Mouse (Mus musculus) megakaryocyte, embryonic 14.5 days (primary cell): ENCODE results near the gene Wasf1. TPM values are rescaled to one million over a fixed set of nuclear protein-coding genes. Genes with fewer than 3 reads are reported as not detected.

Experiments used
- H3K27me3 ChIP-seq: replicated peaks from 2 replicates; pipeline ENCODE3; 2012; ENCODE audit warnings: inconsistent platforms
- H3K36me3 ChIP-seq: replicated peaks from 2 replicates; pipeline ENCODE3; 2012; ENCODE audit warnings: low read length, inconsistent platforms, mixed read lengths
- H3K4me1 ChIP-seq: 2 replicates; pipeline ENCODE4 v1.6.1; 2012; ENCODE audit warnings: inconsistent platforms
- H3K4me3 ChIP-seq: replicated peaks from 2 replicates; pipeline ENCODE3; 2012; ENCODE audit warnings: moderate library complexity, mild to moderate bottlenecking, inconsistent platforms
- H3K9me3 ChIP-seq: 2 replicates; pipeline ENCODE4 v1.6.1; 2012; ENCODE audit warnings: inconsistent platforms
- FLI1 ChIP-seq: IDR thresholded peaks from 2 replicates; pipeline ENCODE4 v1.6.1; 2012; ENCODE audit warnings: low read length, inconsistent platforms, mixed read lengths
- GATA1 ChIP-seq: IDR thresholded peaks from 3 replicates; pipeline ENCODE4 v1.6.1; 2012; ENCODE audit warnings: mixed read lengths, low read length, inconsistent platforms, borderline replicate concordance
- polyA plus RNA-seq: library from polyadenylated mRNA; stranded (reverse); fragments of >175 nt; gene quantifications from 2 replicates; pipeline ENCODE4 v1.2.3, GENCODE M21; 2012; ENCODE audit warnings: low replicate concordance; ENCODE audit not compliant: insufficient read depth

Gene Wasf1
- polyA plus RNA-seq, 1 experiment: 1.5 TPM

DNA sequence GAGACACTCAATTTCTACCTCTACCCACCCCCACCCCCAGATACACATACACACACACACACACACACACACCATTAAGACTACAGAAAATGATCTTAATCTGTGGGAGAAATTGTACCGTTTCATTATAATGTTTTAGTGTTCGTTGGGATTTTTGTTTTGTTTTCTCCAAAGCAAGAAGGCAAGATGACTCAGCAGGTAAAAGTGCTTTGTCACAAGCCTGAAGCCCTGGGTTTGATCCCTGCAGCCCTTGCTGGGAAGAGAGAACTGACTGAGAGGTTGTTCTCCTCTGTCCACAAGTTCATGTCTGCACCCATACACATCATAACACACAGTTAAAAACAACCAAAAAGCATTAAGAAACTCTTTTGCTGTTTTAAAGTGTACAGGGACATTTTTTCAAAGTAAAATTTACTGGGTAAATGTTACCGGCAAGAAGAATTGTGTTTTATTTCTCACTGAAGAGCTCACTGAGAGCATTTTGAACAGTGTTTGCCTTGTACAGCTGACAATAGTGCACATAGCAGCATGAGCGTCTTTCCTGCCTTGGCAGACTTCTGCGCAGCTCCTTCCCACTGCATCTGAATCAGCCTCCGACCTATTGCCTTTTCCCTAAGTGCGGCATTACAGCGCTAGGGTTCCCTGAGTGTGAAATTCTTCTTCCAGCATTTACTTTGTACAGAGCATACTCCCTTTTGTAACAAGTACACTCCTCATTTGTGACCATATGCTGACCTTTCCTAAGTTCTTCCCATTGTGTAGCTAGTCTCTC is 35.6 kb downstream of the Wasf1 start:
- H3K4me1 ChIP-seq: peaks cover 10% of the 10 kb centered on the region
- H3K27me3 ChIP-seq: no peaks in the 10 kb centered on the region
- TF ChIP-seq FLI1 (no peak), GATA1 (no peak)
- no peak overlapping the region for H3K4me3 ChIP-seq
- no peaks in the 10 kb centered on the region for H3K36me3 ChIP-seq
- H3K9me3 ChIP-seq: peaks cover 2% of the 10 kb centered on the region; the same call in 1 of the 2 replicates

DNA sequence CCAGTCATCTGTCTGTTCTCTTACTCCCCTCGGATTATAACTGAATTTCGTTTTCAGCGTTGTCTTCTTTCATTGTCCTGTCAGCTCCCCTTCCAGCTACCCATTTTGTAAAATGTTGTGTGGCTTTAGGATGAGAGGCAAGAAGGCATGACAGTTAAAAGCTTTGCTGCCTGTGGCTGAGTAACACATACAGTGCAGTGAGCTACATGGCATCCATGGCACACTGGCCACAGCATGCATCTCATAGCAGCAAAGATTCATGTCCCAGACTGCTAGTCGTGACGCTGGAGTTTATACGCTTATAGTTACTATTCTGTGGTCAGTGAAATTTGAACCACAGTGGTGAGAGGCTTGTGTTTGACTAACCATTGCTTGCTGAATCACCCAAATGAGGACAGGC is 36.2 kb downstream of the Wasf1 start:
- H3K27me3 ChIP-seq: peaks cover 2% of the 10 kb centered on the region
- H3K36me3 ChIP-seq: no peaks in the 10 kb centered on the region
- TF ChIP-seq FLI1 (no peak), GATA1 (no peak)
- H3K4me3 ChIP-seq: no peak overlapping the region
- peaks cover 2% of the 10 kb centered on the region; the same call in 1 of the 2 replicates for H3K9me3 ChIP-seq
- peaks cover 10% of the 10 kb centered on the region for H3K4me1 ChIP-seq

- Histone ChIP-seq H3K4me1 (0 out of 2 replicates have a peak, but pooled peaks cover 3% of the 10 kb centered on the region), H3K27me3 (no peaks in the 10 kb centered on the region), H3K36me3 (no peaks in the 10 kb centered on the region), H3K9me3 (0 out of 2 replicates have a peak, but pooled peaks cover 8% of the 10 kb centered on the region), H3K4me3 (no peak overlapping the region)
- TF ChIP-seq FLI1 (no peak), GATA1 (no peak)
Measured at GRCm38 (mm10) chr10:40932995-40933394, 49.7 kb downstream of the Wasf1 start.

DNA sequence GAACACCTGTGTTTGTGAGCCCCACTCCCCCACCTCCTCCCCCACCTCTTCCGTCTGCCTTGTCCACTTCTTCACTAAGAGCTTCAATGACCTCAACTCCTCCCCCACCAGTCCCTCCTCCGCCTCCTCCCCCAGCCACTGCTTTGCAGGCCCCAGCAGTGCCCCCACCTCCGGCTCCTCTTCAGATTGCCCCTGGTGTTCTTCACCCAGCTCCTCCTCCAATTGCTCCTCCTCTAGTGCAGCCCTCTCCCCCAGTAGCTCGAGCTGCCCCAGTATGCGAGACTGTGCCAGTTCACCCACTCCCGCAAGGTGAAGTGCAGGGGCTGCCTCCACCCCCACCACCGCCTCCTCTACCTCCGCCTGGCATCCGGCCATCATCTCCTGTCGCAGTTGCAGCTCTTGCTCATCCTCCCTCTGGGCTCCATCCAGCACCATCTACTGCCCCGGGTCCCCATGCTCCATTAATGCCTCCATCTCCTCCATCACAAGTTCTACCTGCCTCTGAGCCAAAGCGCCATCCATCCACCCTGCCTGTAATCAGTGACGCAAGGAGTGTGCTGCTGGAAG is 53.0 kb downstream of the Wasf1 start:
- Histone ChIP-seq H3K4me1 (0 out of 2 replicates have a peak, but pooled peaks cover 3% of the 10 kb centered on the region), H3K4me3 (no peak overlapping the region), H3K9me3 (0 out of 2 replicates have a peak, but pooled peaks cover 8% of the 10 kb centered on the region), H3K36me3 (no peaks in the 10 kb centered on the region), H3K27me3 (no peaks in the 10 kb centered on the region)
- TF ChIP-seq GATA1: no peak
- TF ChIP-seq FLI1: no peak

DNA sequence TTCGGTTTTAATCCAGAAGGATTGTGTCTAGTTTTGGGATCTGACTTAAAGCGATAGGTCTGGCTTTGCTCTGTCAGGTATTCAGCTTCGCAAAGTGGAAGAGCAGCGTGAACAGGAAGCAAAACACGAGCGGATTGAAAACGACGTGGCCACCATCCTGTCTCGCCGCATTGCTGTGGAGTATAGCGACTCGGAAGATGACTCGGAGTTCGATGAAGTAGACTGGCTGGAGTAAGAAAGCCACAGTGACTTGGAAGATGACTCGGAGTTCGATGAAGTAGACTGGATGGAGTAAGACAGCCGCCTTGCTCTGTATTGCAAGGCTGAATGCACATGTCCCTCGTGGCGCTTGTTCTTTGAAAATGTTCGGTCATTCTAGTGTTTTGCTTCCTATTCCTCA is 54.3 kb downstream of the Wasf1 start:
- Histone ChIP-seq H3K9me3 (0 out of 2 replicates have a peak, but pooled peaks cover 8% of the 10 kb centered on the region), H3K27me3 (no peaks in the 10 kb centered on the region), H3K4me1 (0 out of 2 replicates have a peak, but pooled peaks cover 3% of the 10 kb centered on the region), H3K36me3 (no peaks in the 10 kb centered on the region), H3K4me3 (no peak overlapping the region)
- TF ChIP-seq GATA1 (no peak), FLI1 (no peak)

- no peaks in the 10 kb centered on the region for H3K27me3 ChIP-seq
- 0 out of 2 replicates have a peak, but pooled peaks cover under 1% of the 10 kb centered on the region for H3K9me3 ChIP-seq
- H3K4me3 ChIP-seq: no peak overlapping the region
- no peaks in the 10 kb centered on the region for H3K36me3 ChIP-seq
- H3K4me1 ChIP-seq: no peaks in the 10 kb centered on the region
- TF ChIP-seq GATA1: no peak
- TF ChIP-seq FLI1: no peak
Measured at GRCm38 (mm10) chr10:40942688-40943087, 59.4 kb downstream of the Wasf1 start.

- Histone ChIP-seq H3K9me3 (no peaks in the 10 kb centered on the region), H3K4me3 (no peak overlapping the region), H3K4me1 (no peaks in the 10 kb centered on the region), H3K27me3 (no peaks in the 10 kb centered on the region), H3K36me3 (no peaks in the 10 kb centered on the region)
- TF ChIP-seq FLI1 (no peak), GATA1 (no peak)
Measured at GRCm38 (mm10) chr10:40950176-40950575, 66.9 kb downstream of the Wasf1 start.

DNA sequence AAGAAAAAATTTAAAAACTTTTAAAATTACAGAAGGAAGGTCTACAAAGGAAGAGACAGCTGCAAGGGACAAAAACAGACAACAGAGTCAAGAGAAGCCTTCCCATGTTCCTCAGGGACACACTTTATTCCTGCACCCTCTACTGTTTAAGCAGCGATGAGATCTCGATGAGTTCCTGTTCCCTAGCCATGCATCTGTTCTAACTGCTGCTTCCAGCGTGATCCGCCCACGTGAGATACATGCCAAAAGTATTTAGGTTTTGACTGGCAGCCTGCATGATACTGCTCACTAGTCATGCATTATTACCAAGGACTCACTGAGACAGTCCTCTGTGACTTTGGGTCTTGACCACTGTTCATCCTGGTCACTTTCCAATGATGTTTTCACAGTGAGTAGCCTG is 72.9 kb downstream of the Wasf1 start:
- peaks cover 10% of the 10 kb centered on the region; the same call in 1 of the 2 replicates for H3K9me3 ChIP-seq
- no peaks in the 10 kb centered on the region for H3K36me3 ChIP-seq
- H3K4me1 ChIP-seq: no peaks in the 10 kb centered on the region
- TF ChIP-seq GATA1 (no peak), FLI1 (no peak)
- no peaks in the 10 kb centered on the region for H3K27me3 ChIP-seq
- H3K4me3 ChIP-seq: no peak overlapping the region

DNA sequence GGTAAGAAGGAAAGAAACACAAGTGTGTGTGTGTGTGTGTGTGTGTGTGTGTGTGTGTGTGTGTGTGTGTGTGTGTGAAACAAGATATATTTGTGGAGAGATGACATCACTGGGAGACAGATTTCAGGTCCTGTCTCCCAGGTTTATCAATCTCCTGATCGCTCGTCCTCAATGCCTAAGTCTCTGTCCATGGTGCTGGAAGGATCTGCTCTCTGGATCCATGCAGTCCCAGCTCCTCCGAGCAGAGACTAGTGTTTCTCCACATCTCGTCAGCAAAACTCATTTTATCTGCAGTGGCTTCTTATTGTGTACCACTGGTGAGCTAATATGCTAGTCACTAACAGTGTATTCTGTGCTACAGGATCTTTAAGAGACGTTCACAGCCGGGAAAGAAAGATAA is 78.1 kb downstream of the Wasf1 start:
- H3K4me1 ChIP-seq: no peaks in the 10 kb centered on the region
- H3K36me3 ChIP-seq: no peaks in the 10 kb centered on the region
- H3K27me3 ChIP-seq: no peaks in the 10 kb centered on the region
- no peak for TF ChIP-seq GATA1
- no peak for TF ChIP-seq FLI1
- H3K4me3 ChIP-seq: no peak overlapping the region
- peaks cover 14% of the 10 kb centered on the region; the same call in 1 of the 2 replicates for H3K9me3 ChIP-seq

- Histone ChIP-seq H3K27me3 (no peaks in the 10 kb centered on the region), H3K36me3 (no peaks in the 10 kb centered on the region), H3K4me1 (no peaks in the 10 kb centered on the region), H3K9me3 (peaks cover 14% of the 10 kb centered on the region; the same call in 1 of the 2 replicates), H3K4me3 (peak overlapping the region; percentile 31)
- TF ChIP-seq GATA1 (no peak), FLI1 (no peak)
Measured at GRCm38 (mm10) chr10:40962008-40962407, 78.7 kb downstream of the Wasf1 start.
